Mouse (Mus musculus): ENCODE measurements around the gene Lifr.
A peak's percentile ranks its signal among the peaks of the same experiment; 100 is the strongest.

DNA sequence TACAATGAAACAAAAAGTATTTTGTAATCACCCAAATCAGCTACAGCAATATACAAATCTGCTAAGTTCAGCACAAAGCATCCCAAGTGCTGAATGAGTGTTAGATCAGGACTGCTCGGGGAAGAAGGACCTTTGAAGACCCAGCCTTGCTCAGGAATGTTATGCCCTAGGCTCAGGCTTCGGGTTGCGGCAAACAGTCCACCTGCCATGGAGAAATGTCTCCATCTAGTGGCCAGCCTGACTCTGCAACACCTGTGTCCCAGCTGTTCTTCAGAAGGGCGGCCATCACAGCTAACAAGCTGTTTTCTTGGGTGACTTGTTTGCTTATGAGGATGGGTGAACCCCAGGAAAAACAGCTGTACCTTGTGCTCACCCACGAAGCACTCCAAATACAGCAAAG is 135.8 kb downstream of the Lifr start:
- TF ChIP-seq CTCF (IDR thresholded peaks at IDR 0.05; ENCODE audit: extremely low read depth, insufficient read length, insufficient replicate concordance, low read depth, low read length) (peak; percentile 98), POLR2A (IDR thresholded peaks at IDR 0.05; ENCODE audit: low read depth, low read length) (no peak)
